8 mouse cellular contexts compared by ENCODE assay signal in the genomic region with DNA sequence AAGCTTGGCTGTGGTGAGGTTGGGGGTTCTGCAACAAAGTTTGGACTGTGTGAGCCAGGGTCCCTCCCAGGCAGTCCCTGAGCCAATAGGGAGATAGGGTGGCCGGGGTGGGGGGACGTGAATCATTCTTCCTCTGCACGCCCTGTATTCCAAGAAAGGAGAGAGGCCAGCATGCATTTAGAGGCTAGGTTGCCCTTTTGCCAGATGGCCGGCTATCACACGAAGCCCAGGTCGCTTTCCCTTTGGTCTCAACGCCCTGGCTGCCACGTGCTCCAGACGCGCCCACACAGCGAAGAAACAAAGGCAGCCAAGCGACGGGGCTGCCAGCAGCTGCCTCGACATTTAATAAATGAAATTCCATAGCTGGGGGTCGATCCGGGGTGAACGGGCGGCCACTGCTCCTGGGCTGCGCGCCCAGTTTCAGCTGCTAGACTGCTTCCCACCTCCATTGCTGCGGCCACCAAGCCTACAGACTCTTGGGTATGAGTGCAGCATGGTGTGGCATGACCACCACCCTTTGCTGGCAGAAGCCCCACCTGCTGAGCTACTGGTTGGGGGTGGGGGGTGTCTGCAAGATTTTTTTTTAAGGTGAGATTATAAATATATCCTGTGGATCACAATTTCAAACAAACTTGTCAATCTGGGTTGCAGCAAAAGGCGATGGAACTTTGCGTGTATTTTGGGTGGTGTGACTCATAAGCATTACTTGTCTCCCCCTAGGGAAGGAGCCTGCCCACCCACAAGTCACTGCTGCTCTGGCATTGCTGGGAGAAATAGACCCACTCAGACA. TPM values are rescaled to one million over a fixed set of nuclear protein-coding genes. Genes with fewer than 3 reads are reported as not detected.
A peak's percentile ranks its signal among the peaks of the same experiment; 100 is the strongest.
DNase-seq lines count a peak whose midpoint lies in the region; TF ChIP-seq lines count a peak whose summit lies in the region.

No protein-coding gene starts in this region.

- peak overlapping the region; percentile 7; the same call in 1 of the 2 replicates for H3K4me3 ChIP-seq in kidney, adult 2 months (ENCODE audit: insufficient read depth, low read depth, low read length)
- H3K4me3 ChIP-seq in embryonic fibroblast, embryonic 13.5 days (ENCODE audit: insufficient read depth, low read length) = peak overlapping the region; percentile 78; the same call in 1 of the 2 replicates
- H3K4me3 ChIP-seq in midbrain, embryonic 10.5 days = peak overlapping the region; percentile 81

- no peaks in the 10 kb centered on the region for H3K9me3 ChIP-seq in midbrain, embryonic 10.5 days (replicated peaks)

- H3K27me3 ChIP-seq in kidney, adult 2 months (replicated peaks; ENCODE audit: control insufficient read depth, insufficient read depth, low read length) = no peaks in the 10 kb centered on the region
- H3K27me3 ChIP-seq in midbrain, embryonic 10.5 days (ENCODE audit: low read depth, poor library complexity, severe bottlenecking) = 0 out of 2 replicates have a peak, but pooled peaks cover 9% of the 10 kb centered on the region

- peak; percentile 62 for DNase-seq in kidney, adult 2 months
- no peak for DNase-seq in kidney, adult 8-10 months
- DNase-seq in adrenal gland, adult 8-10 months = peak; percentile 66
- DNase-seq in heart, postnatal 10 days = peak; percentile 84 to 87
- peak; percentile 70 to 75 for DNase-seq in left cerebral cortex, postnatal 36 days (ENCODE audit: low spot score in 2 of 2)
- DNase-seq in midbrain, embryonic 10.5 days (ENCODE audit: low spot score) = peak; percentile 83
- peak; percentile 71 for DNase-seq in testis, postnatal 10 days (ENCODE audit: low spot score)

- WGBS in kidney, adult 2 months = 2% methylated on average over 23 of the region's 23 CpGs
- WGBS in midbrain, embryonic 10.5 days = under 1% methylated on average over 23 of the region's 23 CpGs

- no peak for TF ChIP-seq CTCF in kidney, adult 2 months (conservative IDR thresholded peaks at IDR 0.05; ENCODE audit: insufficient read depth, insufficient read length, low read depth, low read length)
- no peak for TF ChIP-seq CTCF in embryonic fibroblast, embryonic 13.5 days (IDR thresholded peaks at IDR 0.05; ENCODE audit: borderline replicate concordance, insufficient read depth, low read length)

- no peak for TF ChIP-seq POLR2A in kidney, adult 2 months (IDR thresholded peaks at IDR 0.05; ENCODE audit: low read depth, low read length)
- peak; percentile 74 for TF ChIP-seq POLR2A in embryonic fibroblast, embryonic 13.5 days (IDR thresholded peaks at IDR 0.05; ENCODE audit: low read depth, low read length)

- no peaks in the 10 kb centered on the region for H3K36me3 ChIP-seq in kidney, adult 2 months (ENCODE audit: control insufficient read depth, insufficient read depth, low read length)
- 0 out of 2 replicates have a peak, but pooled peaks cover 2% of the 10 kb centered on the region for H3K36me3 ChIP-seq in midbrain, embryonic 10.5 days

- H3K27ac ChIP-seq in kidney, adult 2 months (ENCODE audit: insufficient read depth, low read depth, low read length) = no peak overlapping the region
- peak overlapping the region; percentile 91 for H3K27ac ChIP-seq in embryonic fibroblast, embryonic 13.5 days (ENCODE audit: insufficient read depth, low read length)
- H3K27ac ChIP-seq in midbrain, embryonic 10.5 days (replicated peaks) = peak overlapping the region; percentile 93

- intact Hi-C loops in heart, postnatal 10 days (cut with DNase I) = loop anchor here (1.0 to 10.0 kb wide), 3 partner anchors 10 to 303 kb away; no protein-coding TSS in a partner anchor
- intact Hi-C loops in left cerebral cortex, postnatal 36 days (cut with DNase I) = loop anchor here (2.0 kb wide), 1 partner anchor 133 kb away; no protein-coding TSS in a partner anchor

- peaks cover 26% of the 10 kb centered on the region for H3K4me1 ChIP-seq in kidney, adult 2 months (ENCODE audit: control insufficient read depth, insufficient read depth, low read length)
- H3K4me1 ChIP-seq in embryonic fibroblast, embryonic 13.5 days (ENCODE audit: control insufficient read depth, insufficient read depth, low read length) = peaks cover 21% of the 10 kb centered on the region
- H3K4me1 ChIP-seq in midbrain, embryonic 10.5 days = peaks cover 91% of the 10 kb centered on the region

RNA-seq across cellular contexts. Expression of gene Git1, which starts 1.7 kb away (rescaled TPM):
- polyA plus RNA-seq in kidney, adult 2 months (2012; rRNA removed) = 53.2 and 58.5 TPM in 2 replicates
- 10 to 100 TPM; 42.1 to 61.0 (median 50.0) TPM for total RNA-seq in adrenal gland, adult 8-10 months (2022)
- 37.9 and 41.2 TPM in 2 replicates for polyA plus RNA-seq in embryonic fibroblast, embryonic 13.5 days (2011; ENCODE audit: insufficient read length, low read depth, missing spikeins)
- 10 to 100 TPM; 64.5 to 65.1 TPM for total RNA-seq in heart, postnatal 10 days (2021)
- total RNA-seq in left cerebral cortex, postnatal 36 days (2021) = 100 to 1,000 TPM; 277 to 296 TPM
- 10.9 and 11.7 TPM in 2 replicates for polyA plus RNA-seq in midbrain, embryonic 10.5 days (2016; fragmentation: Nextera tagmentation; extraction: Ambion mirVana)

RNA-seq across cellular contexts. Expression of gene Ankrd13b, which starts 2.2 kb away (rescaled TPM):
- 22.3 and 31.4 TPM in 2 replicates for polyA plus RNA-seq in kidney, adult 2 months (2012; rRNA removed)
- 10 to 100 TPM in 2 of 4 experiments, 1 to 10 TPM in 2; 5.7 to 13.6 (median 9.3) TPM for total RNA-seq in adrenal gland, adult 8-10 months (2022)
- polyA plus RNA-seq in embryonic fibroblast, embryonic 13.5 days (2011; ENCODE audit: insufficient read length, low read depth, missing spikeins) = 12.3 and 15.6 TPM in 2 replicates
- 10 to 100 TPM; 12.8 to 15.0 TPM for total RNA-seq in heart, postnatal 10 days (2021)
- 10 to 100 TPM; 84.9 to 99.0 TPM for total RNA-seq in left cerebral cortex, postnatal 36 days (2021)
- polyA plus RNA-seq in midbrain, embryonic 10.5 days (2016; fragmentation: Nextera tagmentation; extraction: Ambion mirVana) = 7.4 and 11.8 TPM in 2 replicates

RNA-seq across cellular contexts. Expression of gene Abhd15, which starts 23.2 kb away (rescaled TPM):
- polyA plus RNA-seq in kidney, adult 2 months (2012; rRNA removed) = 2.7 and 3.2 TPM in 2 replicates
- total RNA-seq in adrenal gland, adult 8-10 months (2022) = 10 to 100 TPM; 14.6 to 23.9 (median 17.4) TPM
- 0.37 and 1.0 TPM in 2 replicates for polyA plus RNA-seq in embryonic fibroblast, embryonic 13.5 days (2011; ENCODE audit: insufficient read length, low read depth, missing spikeins)
- total RNA-seq in heart, postnatal 10 days (2021) = 1 to 10 TPM; 1.7 to 4.5 TPM
- total RNA-seq in left cerebral cortex, postnatal 36 days (2021) = 1 to 10 TPM; 1.2 to 1.3 TPM
- 3.9 and 4.2 TPM in 2 replicates for polyA plus RNA-seq in midbrain, embryonic 10.5 days (2016; fragmentation: Nextera tagmentation; extraction: Ambion mirVana)

RNA-seq across cellular contexts. Expression of gene Trp53i13, which starts 24.1 kb away (rescaled TPM):
- 19.4 and 24.4 TPM in 2 replicates for polyA plus RNA-seq in kidney, adult 2 months (2012; rRNA removed)
- total RNA-seq in adrenal gland, adult 8-10 months (2022) = 10 to 100 TPM; 15.1 to 28.8 (median 20.0) TPM
- polyA plus RNA-seq in embryonic fibroblast, embryonic 13.5 days (2011; ENCODE audit: insufficient read length, low read depth, missing spikeins) = 21.2 and 26.4 TPM in 2 replicates
- total RNA-seq in heart, postnatal 10 days (2021) = 10 to 100 TPM; 11.8 to 12.9 TPM
- total RNA-seq in left cerebral cortex, postnatal 36 days (2021) = 1 to 10 TPM; 3.9 to 4.6 TPM
- polyA plus RNA-seq in midbrain, embryonic 10.5 days (2016; fragmentation: Nextera tagmentation; extraction: Ambion mirVana) = 31.3 and 36.5 TPM in 2 replicates

RNA-seq across cellular contexts. Expression of gene Gm10392, which starts 27.3 kb away (rescaled TPM):
- not detected in 2 replicates for polyA plus RNA-seq in kidney, adult 2 months (2012; rRNA removed)
- total RNA-seq in adrenal gland, adult 8-10 months (2022) = not detected
- polyA plus RNA-seq in embryonic fibroblast, embryonic 13.5 days (2011; ENCODE audit: insufficient read length, low read depth, missing spikeins) = not detected in 2 replicates
- total RNA-seq in heart, postnatal 10 days (2021) = not detected
- total RNA-seq in left cerebral cortex, postnatal 36 days (2021) = not detected
- 0.12 TPM in 1 of 2 replicates, not detected in the other for polyA plus RNA-seq in midbrain, embryonic 10.5 days (2016; fragmentation: Nextera tagmentation; extraction: Ambion mirVana)

Comparison
In these comparisons a context has a peak if more than half of its experiments do, and no peak if none do; other contexts are left out.
1. DNase-seq: peak in kidney, adult 2 months (single experiment), adrenal gland, adult 8-10 months (single experiment), heart, postnatal 10 days (2 of 2), left cerebral cortex, postnatal 36 days (2 of 2), midbrain, embryonic 10.5 days (single experiment) and testis, postnatal 10 days (single experiment); none in kidney, adult 8-10 months (0 of 2).
2. H3K4me3 ChIP-seq: peak in every context shown above with its lines; median percentile 81 in midbrain, embryonic 10.5 days; 78 in embryonic fibroblast, embryonic 13.5 days; 7 in kidney, adult 2 months.
3. RNA of gene Git1, which starts 1.7 kb away (total RNA-seq): 277 to 296 TPM in left cerebral cortex, postnatal 36 days; 64.5 to 65.1 TPM in heart, postnatal 10 days and 42.1 to 61.0 TPM in adrenal gland, adult 8-10 months; every median in the first group is over 4 times any median in the second.
4. RNA of gene Ankrd13b, which starts 2.2 kb away (total RNA-seq): 84.9 to 99.0 TPM in left cerebral cortex, postnatal 36 days; 12.8 to 15.0 TPM in heart, postnatal 10 days and 5.7 to 13.6 TPM in adrenal gland, adult 8-10 months; every median in the first group is over 4 times any median in the second.